Mouse (Mus musculus) retina, postnatal 1 day (tissue): Measurements from ENCODE around the gene Neu3.

ENCODE experiments used
- DNase-seq: peaks from one replicate; pipeline ENCODE4 v3.0.0-alpha.2; 2012

The Neu3 gene

DNA sequence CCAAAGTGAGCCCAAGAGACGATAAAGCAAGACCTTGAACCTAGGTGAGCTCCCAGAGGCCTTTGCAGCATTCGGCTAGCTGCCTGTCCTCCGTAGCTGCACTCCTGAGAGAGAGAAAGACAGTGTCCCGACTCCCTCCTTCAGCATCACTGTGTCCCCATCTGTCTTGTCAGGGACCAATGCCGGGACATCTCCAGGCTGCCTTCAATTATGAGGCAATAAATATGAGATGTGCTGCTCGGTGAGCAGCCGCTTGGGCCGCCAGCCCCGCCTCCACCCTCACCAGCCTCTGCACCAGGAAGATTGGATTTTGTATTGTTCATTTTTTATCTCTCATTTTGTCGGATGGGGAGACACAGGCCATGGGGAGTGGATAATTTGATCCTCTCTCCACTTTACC, 37.4 kb downstream of the Neu3 start:
- DNase-seq = no peak

DNA sequence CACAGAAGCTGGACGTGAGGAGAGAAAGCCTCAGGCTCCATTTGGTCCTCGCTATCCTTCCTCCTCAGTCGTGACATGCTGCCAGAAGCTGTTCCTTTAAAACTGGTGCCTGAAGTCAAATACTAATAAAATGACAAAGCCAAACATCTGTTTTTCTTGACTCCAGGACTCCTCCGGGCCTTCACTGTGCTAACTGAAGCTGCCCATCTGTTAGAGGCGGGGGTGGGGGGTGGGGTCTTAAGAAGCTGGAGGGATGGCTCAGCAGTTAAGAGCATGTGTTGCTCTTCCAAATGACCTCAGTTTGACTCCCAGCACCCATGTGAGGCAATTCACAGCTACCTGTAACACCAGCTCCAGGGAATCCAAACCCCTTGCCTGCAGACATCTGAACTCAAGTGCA, 39.7 kb downstream of the Neu3 start:
- peak; percentile 23 for DNase-seq

DNA sequence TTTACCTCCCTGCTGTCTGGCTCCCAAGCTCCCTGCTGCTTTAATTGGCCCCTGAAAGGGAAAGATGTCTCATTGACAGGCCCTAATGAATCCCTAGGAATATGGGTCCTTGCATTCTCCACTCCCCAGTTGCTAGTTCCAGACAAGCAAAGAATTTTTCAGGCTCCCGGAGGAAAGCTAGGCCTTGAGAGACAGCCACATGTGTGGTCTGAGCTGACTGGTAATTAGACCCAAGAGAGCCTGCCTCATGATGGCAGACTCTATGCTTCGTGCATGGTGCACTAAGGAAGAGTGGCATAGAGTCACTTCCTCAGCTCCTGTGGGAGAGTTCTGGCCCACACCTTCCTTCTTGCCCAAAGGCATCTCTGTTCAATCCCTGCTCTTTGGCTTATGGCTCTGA, 40.3 kb downstream of the Neu3 start:
- peak; percentile 9 for DNase-seq

DNA sequence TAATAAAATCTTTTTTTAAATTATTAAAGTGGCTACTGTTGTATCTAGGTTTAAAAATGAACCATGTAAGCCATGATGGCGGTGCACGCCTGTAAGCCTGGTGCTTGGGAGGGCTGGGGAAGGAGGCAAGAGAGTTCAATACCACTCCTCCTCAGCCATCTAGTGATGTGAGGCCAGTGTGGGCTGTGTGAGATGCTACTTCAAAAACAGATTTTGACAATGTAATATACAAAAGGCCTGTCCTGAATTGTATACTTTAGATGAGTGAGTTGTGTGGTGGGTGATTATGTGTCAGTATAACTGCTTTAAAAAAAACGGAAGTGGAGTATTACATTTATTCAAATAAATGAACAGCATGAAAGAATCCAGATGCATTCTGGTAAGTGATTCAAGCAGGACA, 41.4 kb downstream of the Neu3 start:
- no peak for DNase-seq

DNA sequence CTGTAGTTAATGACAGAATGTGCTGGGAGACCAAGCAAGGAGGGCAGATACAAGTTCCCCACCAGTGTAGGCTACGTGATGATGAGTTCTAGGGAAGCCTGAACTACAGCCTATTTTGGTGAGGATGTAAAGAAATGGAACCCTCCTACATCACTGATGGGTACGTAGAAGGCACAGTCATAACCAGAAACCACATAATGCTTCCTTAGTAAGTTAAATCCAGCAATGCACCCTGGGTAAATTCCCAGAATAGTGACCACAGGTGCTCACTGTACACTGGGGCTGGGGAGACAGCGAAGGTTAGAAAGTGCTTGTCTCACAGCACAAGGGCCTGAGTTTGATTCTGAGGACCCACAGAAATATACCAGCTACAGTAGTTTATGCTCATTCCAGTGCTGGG, 42.7 kb downstream of the Neu3 start:
- DNase-seq = no peak

DNA sequence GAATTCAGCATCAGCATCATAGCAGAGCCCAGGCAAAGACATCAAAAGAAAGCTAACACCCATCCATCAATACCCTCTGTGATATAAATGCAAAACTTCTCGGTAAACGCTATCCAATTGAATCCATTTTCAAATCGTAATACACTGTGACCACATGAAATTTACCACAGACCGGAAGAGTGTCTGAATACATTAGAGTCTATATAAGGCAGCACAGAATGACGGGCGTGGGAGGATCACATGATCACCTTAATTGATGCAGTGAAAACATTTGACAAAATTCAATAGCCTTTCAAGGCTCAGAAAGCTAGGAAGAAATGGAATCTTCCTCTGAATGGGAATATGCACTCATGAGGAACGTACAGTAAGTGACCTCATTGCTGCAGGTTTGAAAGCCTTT, 44.8 kb downstream of the Neu3 start:
- DNase-seq = no peak

DNA sequence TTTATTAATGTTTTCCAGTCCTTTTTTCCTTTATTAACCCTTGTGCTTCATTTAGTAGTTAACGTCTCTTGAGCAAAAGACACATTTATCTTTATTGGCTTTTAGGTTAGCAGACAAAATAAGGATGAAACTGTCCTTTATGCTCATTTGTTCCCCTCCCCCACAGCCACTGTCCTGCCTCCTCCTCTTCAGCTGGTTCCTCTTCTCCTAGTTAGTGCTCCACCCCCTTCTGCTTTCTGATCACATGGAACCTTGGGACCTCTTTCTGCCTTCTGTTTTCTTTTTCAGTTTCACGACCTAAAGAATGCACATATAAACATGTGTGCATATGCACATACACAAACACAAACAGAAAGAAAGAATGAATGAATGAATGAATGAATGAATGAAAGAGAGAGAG, 46.3 kb downstream of the Neu3 start:
- no peak for DNase-seq

DNA sequence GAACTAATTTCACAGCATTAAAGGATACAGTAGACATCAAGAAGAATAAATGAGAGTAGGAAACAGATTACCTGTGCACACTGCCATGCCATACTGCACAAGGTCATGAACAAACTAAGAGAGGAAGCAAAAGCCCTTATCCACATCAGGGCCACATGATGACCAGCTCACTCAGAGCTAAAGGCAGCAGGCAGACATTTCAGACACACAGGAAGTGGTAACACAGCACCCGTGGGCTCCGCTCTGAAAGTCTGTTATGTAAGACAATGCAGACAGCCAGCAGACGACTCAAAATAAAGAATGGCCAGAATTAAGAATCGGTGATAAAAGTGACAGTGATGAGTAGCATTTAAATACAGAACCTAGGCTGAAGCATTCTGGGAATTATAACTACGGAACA, 46.8 kb downstream of the Neu3 start:
- no peak for DNase-seq

DNA sequence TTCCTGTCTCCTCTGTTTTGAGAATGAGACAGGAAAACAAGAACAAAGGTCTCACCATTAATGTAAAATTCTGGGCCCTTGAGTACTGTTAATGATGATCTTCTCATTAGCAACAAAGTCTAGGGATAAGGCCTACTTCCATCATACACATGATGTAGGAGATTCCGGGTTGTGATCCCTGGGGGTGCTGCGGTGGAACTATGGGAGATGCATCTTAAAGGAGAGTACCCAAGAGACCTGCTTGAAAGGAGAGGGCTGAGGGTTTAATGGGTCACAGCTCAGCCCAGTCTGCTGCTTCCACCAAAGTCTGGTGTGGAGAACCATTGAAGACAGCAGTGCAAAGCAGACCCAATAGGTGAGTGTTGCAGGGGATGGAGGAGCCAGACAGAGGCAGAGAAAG, 65.0 kb downstream of the Neu3 start, which contains the start of gene Olfr521:
Olfr521 (plus strand) TSS at position 301 of the 400 bp plus-strand sequence.
- DNase-seq = no peak
